Mouse (Mus musculus) limb, embryonic 12.5 days (tissue): ENCODE data around the gene B3gnt9. TPM values are rescaled to one million over a fixed set of nuclear protein-coding genes. Genes with fewer than 3 reads are reported as not detected.

ENCODE experiments used
- ATAC-seq: fragments of 200-750 bp; cut with Nextera tagmentation; 2 replicates; pipeline ENCODE4 v1.8.0; 2017; ENCODE audit warnings: low read depth, moderate TSS enrichment; ENCODE audit not compliant: insufficient number of reproducible peaks, insufficient read depth, low FRiP score, low TSS enrichment
- H3K27ac ChIP-seq: fragments of 300-500 bp; sonication (generic); 2 replicates; pipeline ENCODE4 v1.5.1; 2016; ENCODE audit warnings: mild to moderate bottlenecking, moderate library complexity
- H3K27me3 ChIP-seq: fragments of 300-500 bp; sonication (generic); 2 replicates; pipeline ENCODE4 v1.6.1; 2016; ENCODE audit warnings: mild to moderate bottlenecking, moderate library complexity
- H3K36me3 ChIP-seq: fragments of 300-500 bp; sonication (generic); 2 replicates; pipeline ENCODE4 v1.6.1; 2016; ENCODE audit warnings: mild to moderate bottlenecking, moderate library complexity
- H3K4me1 ChIP-seq: fragments of 300-500 bp; sonication (generic); replicated peaks from 2 replicates; pipeline ENCODE4 v1.6.1; 2016
- H3K4me2 ChIP-seq: fragments of 300-500 bp; sonication (generic); 2 replicates; pipeline ENCODE4 v1.6.1; 2016; ENCODE audit warnings: mild to moderate bottlenecking, moderate library complexity
- H3K4me3 ChIP-seq: fragments of 300-500 bp; sonication (generic); replicated peaks from 2 replicates; pipeline ENCODE4 v1.5.1; 2016; ENCODE audit warnings: mild to moderate bottlenecking
- H3K9ac ChIP-seq: fragments of 300-500 bp; sonication (generic); replicated peaks from 2 replicates; pipeline ENCODE4 v1.6.1; 2016; ENCODE audit warnings: mild to moderate bottlenecking, moderate library complexity
- H3K9me3 ChIP-seq: fragments of 300-500 bp; sonication (generic); 2 replicates; pipeline ENCODE4 v1.6.1; 2016; ENCODE audit warnings: mild to moderate bottlenecking, moderate library complexity
- WGBS: fragments of 180-500 bp; shearing (Covaris S2); methylation state at CpG from one replicate; pipeline ENCODE4 v1.1.7; 2016; 5-methylcytosine and 5-hydroxymethylcytosine counted together
- polyA plus RNA-seq: library from polyadenylated mRNA; unstranded; fragments of >200 nt; fragmentation: Nextera tagmentation; extraction: Ambion mirVana; gene quantifications from 2 replicates; pipeline ENCODE4 v1.2.1, GENCODE M21; 2016

The B3gnt9 gene
- polyA plus RNA-seq, 1 experiment from 2014 or later, result 5.9 TPM

DNA sequence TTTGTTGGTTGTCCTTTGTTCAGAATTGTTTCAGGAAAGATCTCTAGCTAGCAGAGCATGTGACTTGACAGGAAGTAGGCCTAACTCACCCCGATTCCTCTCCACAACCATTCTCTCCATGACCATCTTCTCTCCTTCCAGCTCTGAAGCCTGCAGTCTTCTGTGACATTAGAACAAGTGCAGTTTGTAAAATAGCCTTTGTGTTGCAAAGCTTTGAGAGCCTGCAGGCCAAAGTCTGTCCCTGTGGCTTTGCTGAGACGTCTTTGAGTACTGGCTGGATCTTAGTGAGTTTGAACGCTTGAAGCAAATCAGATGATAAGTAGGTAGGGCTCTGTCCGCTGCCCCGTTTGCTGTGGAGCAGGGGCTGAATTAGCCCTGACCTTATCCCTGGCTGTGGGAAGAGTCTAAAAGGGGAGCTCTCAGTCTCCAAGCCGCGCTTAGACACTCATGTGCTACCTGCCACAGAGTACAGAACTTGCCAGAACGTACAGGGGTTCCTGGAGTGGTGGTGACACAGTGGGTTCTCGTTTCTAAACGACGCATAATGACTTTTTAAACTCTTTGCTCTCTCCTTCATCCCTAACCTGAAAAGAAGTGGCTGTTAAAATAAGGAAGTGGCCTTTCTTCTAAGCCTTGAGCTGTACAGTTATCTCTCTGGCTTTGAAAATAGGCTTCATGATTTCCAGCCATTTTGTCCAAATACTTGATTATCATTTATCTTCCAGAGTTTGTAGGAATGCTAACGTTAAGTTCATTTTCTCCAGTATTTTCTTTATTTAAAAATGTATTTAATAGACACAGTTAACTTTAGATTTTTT lies 23.2 kb downstream of the B3gnt9 start:
- 90% methylated on average over 12 of the region's 12 CpGs for WGBS

GRCm38 (mm10) chr8:105225917-105226316 lies 29.0 kb downstream of the B3gnt9 start:
- H3K9me3 ChIP-seq, result no peaks in the 10 kb centered on the region
- H3K36me3 ChIP-seq, result no peaks in the 10 kb centered on the region
- peaks cover 18% of the 10 kb centered on the region for H3K4me1 ChIP-seq
- peak overlapping the region; percentile 87 for H3K9ac ChIP-seq
- no peak overlapping the region for H3K27ac ChIP-seq
- 25% methylated on average over 6 of the region's 6 CpGs for WGBS
- ATAC-seq, result no peak
- H3K4me3 ChIP-seq, result peak overlapping the region; percentile 95
- peak overlapping the region; percentile 85 for H3K4me2 ChIP-seq
- no peaks in the 10 kb centered on the region for H3K27me3 ChIP-seq

More for the DNA sequence above, 23.2 kb downstream of the B3gnt9 start:
- no peak for ATAC-seq
- no peak overlapping the region for H3K4me2 ChIP-seq
- H3K9me3 ChIP-seq, result no peaks in the 10 kb centered on the region
- no peak overlapping the region for H3K9ac ChIP-seq
- H3K4me1 ChIP-seq, result no peaks in the 10 kb centered on the region
- no peaks in the 10 kb centered on the region for H3K27me3 ChIP-seq
- H3K27ac ChIP-seq, result no peak overlapping the region
- H3K4me3 ChIP-seq, result no peak overlapping the region
- H3K36me3 ChIP-seq, result peaks cover 32% of the 10 kb centered on the region

GRCm38 (mm10) chr8:105225272-105225593 lies 29.7 kb downstream of the B3gnt9 start:
- no peaks in the 10 kb centered on the region for H3K36me3 ChIP-seq
- no peak; the same call in 1 of the 2 replicates for ATAC-seq
- WGBS, result under 1% methylated on average over 27 of the region's 27 CpGs
- H3K9me3 ChIP-seq, result no peaks in the 10 kb centered on the region
- H3K27me3 ChIP-seq, result no peaks in the 10 kb centered on the region
- peak overlapping the region; percentile 95 for H3K4me3 ChIP-seq
- peak overlapping the region; percentile 85 for H3K4me2 ChIP-seq
- peak overlapping the region; percentile 91; the same call in 1 of the 2 replicates for H3K27ac ChIP-seq
- H3K9ac ChIP-seq, result peak overlapping the region; percentile 87
- H3K4me1 ChIP-seq, result peaks cover 18% of the 10 kb centered on the region

DNA sequence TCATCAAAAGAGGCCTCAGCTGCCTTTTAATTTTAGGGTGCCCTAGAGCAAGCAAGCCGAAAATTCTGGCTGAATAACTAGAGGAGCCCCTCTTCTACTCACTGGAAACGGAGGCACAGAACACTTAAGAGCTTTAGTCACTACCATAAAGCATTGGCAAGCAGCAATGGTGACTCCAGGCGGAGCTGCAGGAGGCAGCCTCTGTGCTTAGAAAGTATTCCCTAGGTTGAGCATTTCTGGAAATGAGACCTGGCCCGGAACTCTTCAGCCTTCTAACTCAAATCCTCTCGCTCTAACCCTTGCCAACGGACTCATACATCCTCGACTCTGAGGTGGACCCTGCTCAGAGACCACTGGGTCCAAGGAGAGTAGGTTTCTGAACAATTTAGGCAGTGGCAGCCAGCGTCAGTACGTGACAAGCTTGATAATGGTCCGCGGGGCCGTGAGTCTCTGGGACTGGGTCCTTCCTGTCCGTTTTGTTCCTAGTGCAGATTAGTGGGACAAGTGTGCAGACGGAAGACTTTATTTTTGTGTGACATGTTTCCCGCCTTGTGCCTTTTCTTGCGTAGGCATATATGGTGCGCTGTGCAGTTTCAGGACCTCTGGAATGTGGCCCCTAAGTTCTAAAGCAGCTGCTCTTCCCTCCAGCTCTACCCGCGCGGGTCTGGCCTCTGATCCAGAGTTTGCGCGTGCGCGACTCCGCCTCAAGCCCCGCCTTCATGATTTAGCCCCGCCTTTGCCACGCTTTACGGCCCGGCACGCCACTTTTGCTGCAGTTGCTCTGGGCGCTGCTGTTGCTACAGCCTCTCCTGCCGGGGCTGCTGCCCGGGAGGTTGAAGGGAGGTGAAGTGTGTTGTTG lies 30.3 kb downstream of the B3gnt9 start, which contains the start of gene D230025D16Rik:
D230025D16Rik (plus strand) TSS at position 733 of the 859 bp plus-strand sequence.
- Histone ChIP-seq H3K9ac (peak within 1 kb of the TSS; percentile 87), H3K36me3 (no peaks in the 10 kb centered on the region), H3K27me3 (no peaks in the 10 kb centered on the region), H3K4me3 (peak within 1 kb of the TSS; percentile 95), H3K4me2 (peak within 1 kb of the TSS; percentile 85), H3K4me1 (peaks cover 18% of the 10 kb centered on the region), H3K9me3 (no peaks in the 10 kb centered on the region), H3K27ac (peak within 1 kb of the TSS; percentile 91)
- WGBS, result 2% methylated on average over 34 of the region's 34 CpGs
- ATAC-seq, result peak; percentile 96

DNA sequence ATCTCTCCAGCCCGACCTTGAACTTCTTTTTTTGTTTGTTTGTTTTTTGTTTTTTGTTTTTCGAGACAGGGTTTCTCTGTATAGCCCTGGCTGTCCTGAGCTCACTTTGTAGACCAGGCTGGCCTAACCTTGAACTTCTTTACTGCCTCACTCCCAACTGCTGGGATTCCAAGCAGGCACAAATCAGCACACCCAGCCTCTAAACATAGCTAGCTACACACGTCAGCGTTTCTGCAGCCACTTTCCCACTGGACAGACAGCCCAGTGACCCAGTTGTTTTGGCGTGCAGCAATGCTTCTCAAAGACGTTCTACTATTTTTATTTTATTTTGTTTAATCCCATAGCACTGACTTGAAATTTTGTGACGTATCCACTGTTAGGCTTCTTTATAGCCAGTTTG lies 31.1 kb downstream of the B3gnt9 start:
- no peak overlapping the region for H3K4me3 ChIP-seq
- H3K9ac ChIP-seq, result no peak overlapping the region
- ATAC-seq, result no peak
- H3K9me3 ChIP-seq, result no peaks in the 10 kb centered on the region
- H3K27ac ChIP-seq, result no peak overlapping the region
- no peaks in the 10 kb centered on the region for H3K27me3 ChIP-seq
- 70% methylated on average over 7 of the region's 7 CpGs for WGBS
- H3K4me2 ChIP-seq, result peak overlapping the region; percentile 85; the same call in 1 of the 2 replicates
- no peaks in the 10 kb centered on the region for H3K36me3 ChIP-seq
- H3K4me1 ChIP-seq, result peaks cover 18% of the 10 kb centered on the region

DNA sequence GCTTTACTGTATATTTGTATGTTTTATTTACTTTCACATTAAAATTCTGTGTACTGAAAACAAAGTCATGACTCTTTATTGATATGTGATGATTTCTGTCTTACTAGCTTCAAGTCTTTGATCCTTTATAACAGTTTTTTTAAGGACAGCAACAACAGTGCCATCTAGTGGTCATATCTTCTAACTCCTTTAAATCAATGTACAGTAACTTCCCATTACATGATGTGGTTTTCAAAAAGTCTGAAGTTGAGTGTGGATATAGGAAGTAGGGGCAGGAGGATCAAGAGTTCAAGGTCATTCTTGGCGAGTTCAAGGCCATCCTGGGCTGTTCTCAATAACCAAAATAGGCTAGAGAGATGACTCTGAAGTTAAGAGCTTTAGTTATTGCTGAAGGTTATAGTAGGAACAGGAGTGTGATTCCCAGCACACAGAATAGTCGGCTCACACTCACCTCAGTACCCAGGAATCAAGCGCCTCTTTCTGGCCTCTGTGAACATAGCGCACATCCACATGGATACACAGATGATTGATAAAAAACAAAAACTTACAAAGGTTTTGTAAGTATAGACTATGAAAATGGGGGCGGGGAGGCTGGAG lies 36.9 kb downstream of the B3gnt9 start:
- WGBS, result 81% methylated on average over 5 of the region's 5 CpGs

GRCm38 (mm10) chr8:105214104-105214503 lies 40.8 kb downstream of the B3gnt9 start:
- no peaks in the 10 kb centered on the region for H3K4me1 ChIP-seq
- no peak overlapping the region for H3K4me2 ChIP-seq
- peaks cover 51% of the 10 kb centered on the region for H3K36me3 ChIP-seq
- H3K9me3 ChIP-seq, result no peaks in the 10 kb centered on the region
- no peak overlapping the region for H3K27ac ChIP-seq
- no peak overlapping the region for H3K9ac ChIP-seq
- H3K27me3 ChIP-seq, result no peaks in the 10 kb centered on the region
- no peak overlapping the region for H3K4me3 ChIP-seq
- ATAC-seq, result no peak
- 87% methylated on average over 5 of the region's 5 CpGs for WGBS

More for the DNA sequence above, 36.9 kb downstream of the B3gnt9 start:
- Histone ChIP-seq H3K4me1 (no peaks in the 10 kb centered on the region), H3K27ac (no peak overlapping the region), H3K36me3 (peaks cover 34% of the 10 kb centered on the region), H3K4me3 (no peak overlapping the region), H3K27me3 (no peaks in the 10 kb centered on the region), H3K4me2 (no peak overlapping the region), H3K9ac (no peak overlapping the region), H3K9me3 (no peaks in the 10 kb centered on the region)
- no peak for ATAC-seq

GRCm38 (mm10) chr8:105209153-105210110 lies 45.5 kb downstream of the B3gnt9 start:
- no peak overlapping the region for H3K4me2 ChIP-seq
- peaks cover 51% of the 10 kb centered on the region for H3K36me3 ChIP-seq
- H3K9me3 ChIP-seq, result no peaks in the 10 kb centered on the region
- no peaks in the 10 kb centered on the region for H3K27me3 ChIP-seq
- no peak overlapping the region for H3K27ac ChIP-seq
- no peak overlapping the region for H3K9ac ChIP-seq
- no peak for ATAC-seq
- H3K4me1 ChIP-seq, result no peaks in the 10 kb centered on the region
- no peak overlapping the region for H3K4me3 ChIP-seq
- WGBS, result 84% methylated on average over 1 of the region's 1 CpGs

DNA sequence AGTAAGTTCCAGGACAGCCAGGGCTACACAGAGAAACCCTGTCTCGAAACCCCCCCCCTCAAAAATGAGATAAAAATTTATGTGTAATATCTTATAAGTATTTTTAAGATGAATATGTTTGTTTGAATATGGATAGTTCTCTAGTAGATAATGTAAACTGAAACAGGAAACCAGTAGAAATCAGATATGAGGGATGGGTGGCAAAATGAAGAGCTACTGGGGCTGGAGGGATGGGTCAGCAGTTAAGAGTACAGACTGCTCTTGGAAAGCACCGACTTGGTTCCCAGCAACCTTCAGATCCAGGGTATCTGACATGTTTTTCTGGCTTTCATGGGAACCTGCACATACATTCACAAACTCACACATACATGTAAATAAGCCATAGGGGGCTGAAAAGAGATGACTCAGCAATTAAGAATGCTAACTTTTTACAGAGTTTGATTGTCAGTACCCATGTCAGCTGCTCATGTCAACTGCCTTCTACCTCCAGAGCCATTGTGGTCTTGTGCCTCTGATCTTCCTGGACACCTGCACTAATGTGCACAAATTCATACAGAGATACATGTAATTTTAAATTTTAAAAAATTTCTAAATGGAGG lies 47.2 kb downstream of the B3gnt9 start:
- no peak for ATAC-seq

DNA sequence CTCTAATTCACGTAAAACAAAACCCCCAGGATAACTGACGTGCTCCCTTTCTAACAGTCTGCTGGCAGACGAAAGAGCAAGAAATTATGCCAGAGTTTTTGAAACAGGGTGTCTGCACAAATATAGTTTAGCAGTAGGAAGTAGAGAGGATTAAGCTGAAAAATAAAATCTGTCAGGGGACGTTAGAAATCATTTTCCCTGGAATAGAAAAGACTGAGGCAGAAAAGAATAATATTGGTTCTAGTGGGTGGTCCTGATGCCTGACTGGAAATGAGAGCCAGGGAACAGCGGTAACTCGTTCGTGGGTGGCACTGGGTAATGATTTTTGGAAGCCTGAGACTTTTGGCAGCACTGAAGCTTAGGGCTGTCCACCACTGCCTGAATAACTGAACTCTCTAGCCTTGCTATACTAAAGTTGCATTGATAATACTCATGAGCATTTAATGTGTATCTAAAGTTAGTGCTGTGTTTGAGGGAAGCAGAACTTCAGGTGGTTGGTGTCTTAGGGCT lies 48.1 kb downstream of the B3gnt9 start:
- ATAC-seq, result no peak
- Histone ChIP-seq H3K4me2 (no peak overlapping the region), H3K36me3 (peaks cover 57% of the 10 kb centered on the region), H3K9ac (no peak overlapping the region), H3K4me3 (no peak overlapping the region), H3K4me1 (no peaks in the 10 kb centered on the region), H3K9me3 (no peaks in the 10 kb centered on the region), H3K27ac (no peak overlapping the region), H3K27me3 (no peaks in the 10 kb centered on the region)
- WGBS, result 80% methylated on average over 7 of the region's 7 CpGs

More for the DNA sequence above, 47.2 kb downstream of the B3gnt9 start:
- Histone ChIP-seq H3K27me3 (no peaks in the 10 kb centered on the region), H3K27ac (no peak overlapping the region), H3K4me1 (no peaks in the 10 kb centered on the region), H3K4me3 (no peak overlapping the region), H3K4me2 (no peak overlapping the region), H3K9ac (no peak overlapping the region), H3K36me3 (peaks cover 51% of the 10 kb centered on the region), H3K9me3 (no peaks in the 10 kb centered on the region)
- WGBS, result 92% methylated on average over 2 of the region's 2 CpGs
